Mouse (Mus musculus) erythroid progenitor cell, adult 5-6 weeks (primary cell): Measurements from ENCODE around the gene Bdp1. TPM values are rescaled to one million over a fixed set of nuclear protein-coding genes. Genes with fewer than 3 reads are reported as not detected.

Source experiments
- ATAC-seq: replicated peaks from 2 replicates; pipeline ENCODE4 v1.8.0; 2016; ENCODE audit warnings: moderate number of reproducible peaks, mild to moderate bottlenecking, moderate TSS enrichment, inconsistent platforms; ENCODE audit not compliant: poor library complexity, low FRiP score, severe bottlenecking
- total RNA-seq, 2 experiments: library from RNA; stranded (forward) in 1 of 2; stranded (reverse) in 1 of 2; fragments of 150-400 nt in 1 of 2; fragments of 186-747, 209-891 nt in 1 of 2; gene quantifications; 2 replicates each; pipeline versions ENCODE4 v1.2.3 to v1.2.4; 2015 to 2017; ENCODE audit warnings: low replicate concordance in 2 of 2

Bdp1 gene
- total RNA-seq, 2 experiments from 2014 or later = 26.8 to 55.7 TPM

- peak; percentile 100 for ATAC-seq
Measured at GRCm38 (mm10) chr13:100014906-100015895, 88.7 kb downstream of the Bdp1 start, which contains the start of gene Mccc2. TSS of gene Mccc2 (minus strand) at chr13:100015639.

- ATAC-seq = no peak
Measured at GRCm38 (mm10) chr13:100005911-100006496, 97.9 kb downstream of the Bdp1 start.

- ATAC-seq = peak; percentile 71
Measured at GRCm38 (mm10) chr13:100001790-100002196, 102.1 kb downstream of the Bdp1 start.

- ATAC-seq = no peak
Measured at GRCm38 (mm10) chr13:99999078-99999477, 104.8 kb downstream of the Bdp1 start.

- ATAC-seq = no peak
Measured at GRCm38 (mm10) chr13:99998099-99998498, 105.8 kb downstream of the Bdp1 start.

GRCm38 (mm10) chr13:99989592-99989991 is 114.3 kb downstream of the Bdp1 start:
- ATAC-seq = no peak

GRCm38 (mm10) chr13:99983320-99983719 is 120.5 kb downstream of the Bdp1 start:
- ATAC-seq = no peak

GRCm38 (mm10) chr13:99979406-99979805 is 124.5 kb downstream of the Bdp1 start:
- ATAC-seq = no peak

- ATAC-seq = no peak
Measured at GRCm38 (mm10) chr13:99970089-99970488, 133.8 kb downstream of the Bdp1 start.

Other genes starting within 250 kb of the Bdp1 start
- not detected in 2 replicates for gene Cartpt, start 203.0 kb downstream of the Bdp1 start, total RNA-seq (2015; ENCODE audit: low replicate concordance)
- not detected in 2 replicates for gene Cartpt, start 203.0 kb downstream of the Bdp1 start, total RNA-seq (2017; ENCODE audit: low replicate concordance)
- gene Mccc2, start 88.4 kb downstream of the Bdp1 start, total RNA-seq (2015; ENCODE audit: low replicate concordance) = 10.9 TPM in 1 of 2 replicates, not detected in the other
- 0.77 and 3.0 TPM in 2 replicates for gene Mccc2, start 88.4 kb downstream of the Bdp1 start, total RNA-seq (2017; ENCODE audit: low replicate concordance)
- 13.0 TPM in 1 of 2 replicates, not detected in the other for gene Serf1, start 3.9 kb upstream of the Bdp1 start, total RNA-seq (2015; ENCODE audit: low replicate concordance)
- gene Serf1, start 3.9 kb upstream of the Bdp1 start, total RNA-seq (2017; ENCODE audit: low replicate concordance) = not detected in 2 replicates
- 19.3 and 34.2 TPM in 2 replicates for gene Smn1, start 20.8 kb upstream of the Bdp1 start, total RNA-seq (2015; ENCODE audit: low replicate concordance)
- 1.7 and 28.6 TPM in 2 replicates for gene Smn1, start 20.8 kb upstream of the Bdp1 start, total RNA-seq (2017; ENCODE audit: low replicate concordance)
- 6.7 and 12.6 TPM in 2 replicates for gene Naip2, start 98.0 kb upstream of the Bdp1 start, total RNA-seq (2015; ENCODE audit: low replicate concordance)
- gene Naip2, start 98.0 kb upstream of the Bdp1 start, total RNA-seq (2017; ENCODE audit: low replicate concordance) = 3.3 and 4.0 TPM in 2 replicates
- gene Naip5, start 142.3 kb upstream of the Bdp1 start, total RNA-seq (2015; ENCODE audit: low replicate concordance) = 4.6 and 4.7 TPM in 2 replicates
- gene Naip5, start 142.3 kb upstream of the Bdp1 start, total RNA-seq (2017; ENCODE audit: low replicate concordance) = 0.83 and 2.3 TPM in 2 replicates
- gene Naip6, start 213.6 kb upstream of the Bdp1 start, total RNA-seq (2015; ENCODE audit: low replicate concordance) = 3.6 and 4.6 TPM in 2 replicates
- gene Naip6, start 213.6 kb upstream of the Bdp1 start, total RNA-seq (2017; ENCODE audit: low replicate concordance) = 1.3 and 1.4 TPM in 2 replicates